Mouse (Mus musculus) liver, embryonic 15.5 days (tissue): ENCODE measurements at regions not wholly inside any gene's neighbourhood (a gene's known extent, or its start where the extent isn't known, plus 50 kb on each side); places are given as distances from the start of the nearest gene placed in this dataset.

ENCODE experiments used
- ATAC-seq: fragments of 200-750 bp; cut with Nextera tagmentation; 2 replicates; pipeline ENCODE4 v1.8.0; 2017; ENCODE audit warnings: moderate number of reproducible peaks, mild to moderate bottlenecking, moderate library complexity; ENCODE audit not compliant: insufficient read depth
- H3K27ac ChIP-seq: fragments of 300-500 bp; sonication (generic); replicated peaks from 2 replicates; pipeline ENCODE4 v1.5.1; 2015; ENCODE audit warnings: mild to moderate bottlenecking, inconsistent platforms
- H3K27me3 ChIP-seq: fragments of 300-500 bp; sonication (generic); 2 replicates; pipeline ENCODE4 v1.6.1; 2015; ENCODE audit warnings: mild to moderate bottlenecking, inconsistent platforms
- H3K36me3 ChIP-seq: fragments of 300-500 bp; sonication (generic); replicated peaks from 2 replicates; pipeline ENCODE4 v1.6.1; 2015; ENCODE audit warnings: moderate library complexity, mild to moderate bottlenecking, inconsistent platforms
- H3K4me1 ChIP-seq: fragments of 300-500 bp; sonication (generic); replicated peaks from 2 replicates; pipeline ENCODE4 v1.6.1; 2015; ENCODE audit warnings: inconsistent platforms
- H3K4me2 ChIP-seq: fragments of 300-500 bp; sonication (generic); 2 replicates; pipeline ENCODE4 v1.6.1; 2015; ENCODE audit warnings: moderate library complexity, mild to moderate bottlenecking, inconsistent platforms
- H3K4me3 ChIP-seq: fragments of 300-500 bp; sonication (generic); replicated peaks from 2 replicates; pipeline ENCODE4 v1.5.1; 2015; ENCODE audit warnings: mild to moderate bottlenecking, inconsistent platforms
- H3K9ac ChIP-seq: fragments of 300-500 bp; sonication (generic); 2 replicates; pipeline ENCODE4 v1.6.1; 2015; ENCODE audit warnings: moderate library complexity, mild to moderate bottlenecking, inconsistent platforms
- H3K9me3 ChIP-seq: fragments of 300-500 bp; sonication (generic); replicated peaks from 2 replicates; pipeline ENCODE4 v1.6.1; 2016; ENCODE audit warnings: inconsistent platforms
- WGBS: fragments of 180-500 bp; shearing (Covaris S2); methylation state at CpG from one replicate; pipeline ENCODE4 v1.1.7; 2015; ENCODE audit warnings: mixed read lengths; ENCODE audit not compliant: insufficient replicate concordance; 5-methylcytosine and 5-hydroxymethylcytosine counted together

- H3K27me3 ChIP-seq, result no peaks in the 10 kb centered on the region
- H3K36me3 ChIP-seq, result no peaks in the 10 kb centered on the region
- no peak overlapping the region for H3K4me3 ChIP-seq
- H3K9ac ChIP-seq, result no peak overlapping the region
- no peak overlapping the region for H3K27ac ChIP-seq
- 52% methylated on average over 7 of the region's 7 CpGs for WGBS
- no peak overlapping the region for H3K4me2 ChIP-seq
- H3K4me1 ChIP-seq, result no peaks in the 10 kb centered on the region
- no peak for ATAC-seq
- no peaks in the 10 kb centered on the region for H3K9me3 ChIP-seq
Measured at GRCm38 (mm10) chr12:106763552-106763951, 724.9 kb upstream of the 3110018I06Rik start.

- Histone ChIP-seq H3K4me3 (no peak overlapping the region), H3K9me3 (no peaks in the 10 kb centered on the region), H3K27me3 (no peaks in the 10 kb centered on the region), H3K4me1 (no peaks in the 10 kb centered on the region), H3K4me2 (no peak overlapping the region), H3K9ac (no peak overlapping the region), H3K36me3 (no peaks in the 10 kb centered on the region), H3K27ac (no peak overlapping the region)
- 67% methylated on average over 7 of the region's 7 CpGs for WGBS
- ATAC-seq, result no peak
Measured at GRCm38 (mm10) chr12:106764516-106764915, 723.9 kb upstream of the 3110018I06Rik start.

- no peak overlapping the region for H3K9ac ChIP-seq
- H3K36me3 ChIP-seq, result no peaks in the 10 kb centered on the region
- H3K27ac ChIP-seq, result no peak overlapping the region
- no peaks in the 10 kb centered on the region for H3K4me1 ChIP-seq
- H3K9me3 ChIP-seq, result no peaks in the 10 kb centered on the region
- H3K4me2 ChIP-seq, result no peak overlapping the region
- H3K27me3 ChIP-seq, result no peaks in the 10 kb centered on the region
- no peak for ATAC-seq
- H3K4me3 ChIP-seq, result no peak overlapping the region
- 39% methylated on average over 4 of the region's 4 CpGs for WGBS
Measured at GRCm38 (mm10) chr12:106773536-106773935, 714.9 kb upstream of the 3110018I06Rik start.

GRCm38 (mm10) chr12:106796596-106796995 lies 691.8 kb upstream of the 3110018I06Rik start:
- Histone ChIP-seq H3K4me1 (no peaks in the 10 kb centered on the region), H3K27ac (no peak overlapping the region), H3K4me2 (no peak overlapping the region), H3K9ac (no peak overlapping the region), H3K9me3 (no peaks in the 10 kb centered on the region), H3K4me3 (no peak overlapping the region), H3K36me3 (no peaks in the 10 kb centered on the region), H3K27me3 (no peaks in the 10 kb centered on the region)
- 66% methylated on average over 7 of the region's 7 CpGs for WGBS
- no peak for ATAC-seq

- Histone ChIP-seq H3K4me1 (no peaks in the 10 kb centered on the region), H3K36me3 (no peaks in the 10 kb centered on the region), H3K4me2 (no peak overlapping the region), H3K9ac (no peak overlapping the region), H3K9me3 (no peaks in the 10 kb centered on the region; the same call in 1 of the 2 replicates), H3K27me3 (no peaks in the 10 kb centered on the region), H3K4me3 (no peak overlapping the region), H3K27ac (no peak overlapping the region)
- ATAC-seq, result no peak
- WGBS, result 60% methylated on average over 6 of the region's 6 CpGs
Measured at GRCm38 (mm10) chr12:106819736-106820135, 668.7 kb upstream of the 3110018I06Rik start.

GRCm38 (mm10) chr12:106822311-106822710 lies 666.1 kb upstream of the 3110018I06Rik start:
- Histone ChIP-seq H3K9me3 (no peaks in the 10 kb centered on the region; the same call in 1 of the 2 replicates), H3K27me3 (no peaks in the 10 kb centered on the region), H3K4me3 (no peak overlapping the region), H3K36me3 (no peaks in the 10 kb centered on the region), H3K27ac (no peak overlapping the region), H3K9ac (no peak overlapping the region), H3K4me1 (no peaks in the 10 kb centered on the region), H3K4me2 (no peak overlapping the region)
- 79% methylated on average over 4 of the region's 4 CpGs for WGBS
- ATAC-seq, result no peak

GRCm38 (mm10) chr12:106828542-106828941 lies 659.9 kb upstream of the 3110018I06Rik start:
- H3K27me3 ChIP-seq, result no peaks in the 10 kb centered on the region
- H3K27ac ChIP-seq, result no peak overlapping the region
- H3K4me2 ChIP-seq, result no peak overlapping the region
- H3K4me3 ChIP-seq, result no peak overlapping the region
- no peaks in the 10 kb centered on the region for H3K9me3 ChIP-seq
- no peaks in the 10 kb centered on the region for H3K36me3 ChIP-seq
- H3K9ac ChIP-seq, result no peak overlapping the region
- no peak for ATAC-seq
- H3K4me1 ChIP-seq, result no peaks in the 10 kb centered on the region
- 8% methylated on average over 3 of the region's 3 CpGs for WGBS

GRCm38 (mm10) chr12:106829323-106829722 lies 659.1 kb upstream of the 3110018I06Rik start:
- no peak overlapping the region for H3K27ac ChIP-seq
- H3K9ac ChIP-seq, result no peak overlapping the region
- no peak overlapping the region for H3K4me3 ChIP-seq
- H3K27me3 ChIP-seq, result no peaks in the 10 kb centered on the region
- no peaks in the 10 kb centered on the region for H3K9me3 ChIP-seq
- WGBS, result 27% methylated on average over 9 of the region's 9 CpGs
- no peak overlapping the region for H3K4me2 ChIP-seq
- no peaks in the 10 kb centered on the region for H3K36me3 ChIP-seq
- H3K4me1 ChIP-seq, result no peaks in the 10 kb centered on the region
- ATAC-seq, result no peak

- no peaks in the 10 kb centered on the region for H3K27me3 ChIP-seq
- H3K4me2 ChIP-seq, result no peak overlapping the region
- no peak for ATAC-seq
- H3K4me1 ChIP-seq, result no peaks in the 10 kb centered on the region
- H3K9ac ChIP-seq, result no peak overlapping the region
- WGBS, result 44% methylated on average over 3 of the region's 3 CpGs
- no peaks in the 10 kb centered on the region for H3K36me3 ChIP-seq
- H3K4me3 ChIP-seq, result no peak overlapping the region
- H3K27ac ChIP-seq, result no peak overlapping the region
- no peaks in the 10 kb centered on the region for H3K9me3 ChIP-seq
Measured at GRCm38 (mm10) chr12:106835241-106835640, 653.2 kb upstream of the 3110018I06Rik start.

- H3K36me3 ChIP-seq, result no peaks in the 10 kb centered on the region
- whole genome bisulfite sequencing, result 43% methylated on average over 5 of the region's 5 CpGs
Measured at GRCm38 (mm10) chr12:106839618-106840017, 648.8 kb upstream of the 3110018I06Rik start.

GRCm38 (mm10) chr12:106840150-106840651 lies 648.2 kb upstream of the 3110018I06Rik start:
- ATAC-seq, result no peak
- Histone ChIP-seq H3K27ac (no peak overlapping the region), H3K4me1 (no peaks in the 10 kb centered on the region), H3K4me3 (no peak overlapping the region), H3K27me3 (no peaks in the 10 kb centered on the region), H3K36me3 (no peaks in the 10 kb centered on the region), H3K9me3 (no peaks in the 10 kb centered on the region), H3K4me2 (no peak overlapping the region), H3K9ac (no peak overlapping the region)
- WGBS, result 53% methylated on average over 9 of the region's 9 CpGs

More at GRCm38 (mm10) chr12:106839618-106840017, 648.8 kb upstream of the 3110018I06Rik start:
- no peaks in the 10 kb centered on the region for H3K9me3 ChIP-seq
- no peak overlapping the region for H3K4me2 ChIP-seq
- H3K4me1 ChIP-seq, result no peaks in the 10 kb centered on the region
- no peak for ATAC-seq
- H3K4me3 ChIP-seq, result no peak overlapping the region
- H3K27ac ChIP-seq, result no peak overlapping the region
- H3K9ac ChIP-seq, result no peak overlapping the region
- H3K27me3 ChIP-seq, result no peaks in the 10 kb centered on the region

GRCm38 (mm10) chr12:106841996-106842395 lies 646.4 kb upstream of the 3110018I06Rik start:
- Histone ChIP-seq H3K4me2 (no peak overlapping the region), H3K4me1 (no peaks in the 10 kb centered on the region), H3K27ac (no peak overlapping the region), H3K9me3 (no peaks in the 10 kb centered on the region), H3K9ac (no peak overlapping the region), H3K36me3 (no peaks in the 10 kb centered on the region), H3K27me3 (no peaks in the 10 kb centered on the region), H3K4me3 (no peak overlapping the region)
- 50% methylated on average over 8 of the region's 8 CpGs for WGBS
- ATAC-seq, result no peak
